Mouse (Mus musculus): Measurements from ENCODE around the gene Gm10639.
"Not testable (repeated sequence)": the region's sequence is repeated elsewhere in the genome, so short reads cannot be mapped to it uniquely, and the experiment has no call there.

GRCm38 (mm10) chr9:78256914-78257313 lies 32.8 kb upstream of the Gm10639 start, which contains the start of gene Gm3776:
- not testable (repeated sequence) for TF ChIP-seq CTCF (IDR thresholded peaks at IDR 0.05; ENCODE audit: low read depth, low read length); POLR2AphosphoS5 (IDR thresholded peaks at IDR 0.05; ENCODE audit: insufficient replicate concordance, low read depth, low read length)

Data from G1E (cell line).